Mouse (Mus musculus): ENCODE results near the gene Flot2. TPM values are rescaled to one million over a fixed set of nuclear protein-coding genes. Genes with fewer than 3 reads are reported as not detected.

Flot2 gene
- total RNA-seq, 2 experiments from 2014 or later, result 66.2 to 69.1 TPM

DNA sequence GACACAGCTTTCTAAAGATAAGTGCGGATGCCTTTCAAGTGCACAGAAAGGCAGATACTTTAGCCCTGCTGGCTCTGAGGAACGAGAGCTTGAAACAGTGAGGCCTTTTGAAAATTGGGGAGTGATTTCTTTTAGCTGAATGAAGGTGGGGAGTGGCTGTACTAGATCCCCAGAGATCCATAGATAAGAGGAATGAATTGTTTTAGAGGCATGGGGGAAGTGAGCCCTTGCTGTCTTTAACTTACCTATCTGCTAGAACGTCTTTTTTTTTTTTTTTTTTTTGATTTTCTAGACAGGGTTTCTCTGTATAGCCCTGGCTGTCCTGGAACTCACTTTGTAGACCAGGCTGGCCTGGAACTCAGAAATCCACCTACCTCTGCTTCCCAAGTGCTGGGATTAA lies 59.3 kb downstream of the Flot2 start:
- DNase-seq, result no peak
- intact Hi-C loops (cut with DNase I), result no loop called here

DNA sequence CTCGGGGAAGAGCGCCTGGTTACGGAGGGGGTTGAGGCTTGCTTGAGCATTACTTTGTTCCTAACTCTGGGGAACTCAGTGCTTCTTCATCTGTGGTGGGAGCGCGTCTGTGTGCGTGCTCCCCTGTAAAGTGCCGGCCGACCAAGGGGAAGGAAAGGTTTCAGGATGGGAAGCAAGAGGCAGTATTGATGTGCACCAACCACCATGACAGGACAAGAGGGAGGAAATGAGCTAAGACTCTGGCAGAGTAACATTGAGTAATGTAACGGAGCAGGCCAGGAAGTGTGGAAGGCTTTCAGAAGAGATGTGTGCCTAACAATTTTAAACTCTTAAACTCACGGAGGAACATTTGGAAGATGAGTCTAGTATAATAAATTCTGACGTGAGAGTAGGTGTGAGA lies 63.0 kb downstream of the Flot2 start:
- no peak for DNase-seq
- intact Hi-C loops (cut with DNase I), result no loop called here

DNA sequence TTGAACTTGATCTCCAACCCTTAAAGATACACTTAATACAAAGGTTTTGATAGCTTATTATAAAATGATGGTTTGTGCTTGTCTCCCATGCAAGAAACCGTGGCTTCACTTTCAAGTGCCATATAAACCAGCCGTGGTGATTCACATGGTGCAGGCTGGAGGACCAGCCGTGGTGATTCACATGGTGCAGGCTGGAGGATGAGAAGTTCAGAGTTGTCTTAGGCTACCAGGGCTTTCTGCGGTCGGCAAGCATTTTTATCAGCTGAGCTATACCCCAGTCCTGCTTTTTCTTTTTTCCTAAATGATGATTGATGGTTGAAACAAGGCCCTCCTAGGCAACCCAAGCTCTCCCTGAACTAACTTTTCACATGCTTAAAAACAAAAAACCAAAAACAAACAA lies 64.4 kb downstream of the Flot2 start:
- no peak for DNase-seq
- intact Hi-C loops (cut with DNase I), result no loop called here

DNA sequence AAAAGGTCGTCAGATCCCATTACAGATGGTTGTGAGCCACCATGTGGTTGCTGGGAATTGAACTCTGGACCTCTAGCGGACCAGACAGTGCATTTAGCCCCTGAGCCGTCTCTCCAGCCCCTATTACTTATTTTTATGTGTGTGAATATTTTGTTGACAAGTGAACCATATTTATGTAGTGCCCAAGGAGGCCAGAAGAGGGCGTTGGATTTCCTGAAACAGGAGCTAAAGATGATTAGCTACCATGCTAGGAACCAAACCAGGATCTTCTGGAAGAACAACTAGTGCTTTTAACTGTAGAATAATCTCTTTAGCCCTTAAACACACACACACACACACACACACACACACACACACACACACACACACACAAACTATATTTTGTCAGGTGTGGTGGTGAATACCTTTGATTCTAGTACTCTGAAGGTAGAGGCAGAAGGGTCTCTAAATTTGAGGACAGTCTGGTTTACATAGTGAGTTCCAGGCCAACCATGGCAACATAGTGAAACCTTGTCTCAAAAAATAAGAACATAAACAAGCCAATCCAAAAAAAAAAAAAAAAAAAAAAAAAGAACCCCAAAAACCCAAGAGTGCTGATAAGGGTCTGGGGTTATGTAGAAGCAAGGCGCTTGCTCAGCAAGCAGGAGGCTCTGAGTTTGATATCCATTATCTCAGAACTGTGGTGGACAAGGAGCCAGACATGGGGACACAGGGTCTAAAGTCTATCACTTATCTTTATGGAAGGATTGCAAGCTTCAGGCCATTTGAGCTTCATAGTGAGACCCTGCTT lies 65.4 kb downstream of the Flot2 start:
- intact Hi-C loops (cut with DNase I), result no loop called here
- no peak for DNase-seq

DNA sequence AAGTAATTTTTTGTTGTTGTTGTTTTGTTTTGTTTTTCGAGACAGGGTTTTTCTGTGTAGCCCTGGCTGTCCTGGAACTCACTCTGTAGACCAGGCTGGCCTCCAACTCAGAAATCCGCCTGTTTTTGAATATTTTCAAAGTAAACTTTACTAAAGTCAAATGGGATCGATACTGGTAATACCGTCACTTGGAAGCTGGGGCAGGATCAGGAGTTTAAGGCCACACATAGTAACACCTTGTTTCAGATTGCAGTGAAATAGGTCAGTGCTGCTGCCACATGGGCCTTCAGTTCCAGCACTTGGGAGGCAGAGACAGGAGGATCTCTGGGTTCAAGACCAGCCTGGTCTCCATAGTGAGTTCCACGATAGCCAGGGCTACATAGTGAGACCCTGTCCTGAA lies 66.8 kb downstream of the Flot2 start:
- intact Hi-C loops (cut with DNase I), result no loop called here
- no peak for DNase-seq

Small RNA genes within 50 kb of the gene (microRNA-seq; reads per million reads assigned to microRNA genes)
- gene Mir144, result 11.5 to 145 reads per million in 2 experiments
- 0 reads per million in 2 experiments for gene Mir451a
- 0 reads per million in 2 experiments for gene Mir451b

Other genes with a start within 250 kb of the Flot2 start
- gene Pipox, start 143.8 kb upstream of the Flot2 start, total RNA-seq (2021), result 1 to 10 TPM in 1 of 2 experiments, under 1 TPM in 1; 0.98 to 1.1 TPM
- gene Sez6, start 107.1 kb upstream of the Flot2 start, total RNA-seq (2021), result under 1 TPM; 0.22 to 0.50 TPM
- gene Phf12, start 55.2 kb upstream of the Flot2 start, total RNA-seq (2021), result 10 to 100 TPM; 28.6 to 34.9 TPM
- gene Dhrs13, start 5.7 kb upstream of the Flot2 start, total RNA-seq (2021), result 1 to 10 TPM; 3.8 to 3.9 TPM
- 10 to 100 TPM; 22.2 to 25.6 TPM for gene Eral1, start 42.5 kb downstream of the Flot2 start, total RNA-seq (2021)
- gene Fam222b, start 56.7 kb downstream of the Flot2 start, total RNA-seq (2021), result 10 to 100 TPM; 14.4 to 14.6 TPM
- 10 to 100 TPM; 10.3 to 11.2 TPM for gene Traf4, start 127.7 kb downstream of the Flot2 start, total RNA-seq (2021)
- gene Nek8, start 138.7 kb downstream of the Flot2 start, total RNA-seq (2021), result 1 to 10 TPM; 4.8 to 6.2 TPM
- gene Tlcd1, start 138.8 kb downstream of the Flot2 start, total RNA-seq (2021), result 1 to 10 TPM; 6.5 to 7.6 TPM
- 100 to 1,000 TPM; 776 to 812 TPM for gene Rpl23a, start 145.7 kb downstream of the Flot2 start, total RNA-seq (2021)
- 10 to 100 TPM; 14.2 to 17.8 TPM for gene Rab34, start 150.5 kb downstream of the Flot2 start, total RNA-seq (2021)
- 1 to 10 TPM in 1 of 2 experiments, under 1 TPM in 1; 0.76 to 2.6 TPM for gene Proca1, start 155.5 kb downstream of the Flot2 start, total RNA-seq (2021)
- 10 to 100 TPM; 49.8 to 51.3 TPM for gene Sdf2, start 207.8 kb downstream of the Flot2 start, total RNA-seq (2021)
- 10 to 100 TPM; 29.6 to 31.7 TPM for gene Supt6, start 208.1 kb downstream of the Flot2 start, total RNA-seq (2021)
- gene 2610507B11Rik, start 223.8 kb downstream of the Flot2 start, total RNA-seq (2021), result 100 to 1,000 TPM; 184 to 186 TPM

All from heart, postnatal 14 days (tissue).